10 mouse cellular contexts compared by ENCODE assay signal in the genomic region with DNA sequence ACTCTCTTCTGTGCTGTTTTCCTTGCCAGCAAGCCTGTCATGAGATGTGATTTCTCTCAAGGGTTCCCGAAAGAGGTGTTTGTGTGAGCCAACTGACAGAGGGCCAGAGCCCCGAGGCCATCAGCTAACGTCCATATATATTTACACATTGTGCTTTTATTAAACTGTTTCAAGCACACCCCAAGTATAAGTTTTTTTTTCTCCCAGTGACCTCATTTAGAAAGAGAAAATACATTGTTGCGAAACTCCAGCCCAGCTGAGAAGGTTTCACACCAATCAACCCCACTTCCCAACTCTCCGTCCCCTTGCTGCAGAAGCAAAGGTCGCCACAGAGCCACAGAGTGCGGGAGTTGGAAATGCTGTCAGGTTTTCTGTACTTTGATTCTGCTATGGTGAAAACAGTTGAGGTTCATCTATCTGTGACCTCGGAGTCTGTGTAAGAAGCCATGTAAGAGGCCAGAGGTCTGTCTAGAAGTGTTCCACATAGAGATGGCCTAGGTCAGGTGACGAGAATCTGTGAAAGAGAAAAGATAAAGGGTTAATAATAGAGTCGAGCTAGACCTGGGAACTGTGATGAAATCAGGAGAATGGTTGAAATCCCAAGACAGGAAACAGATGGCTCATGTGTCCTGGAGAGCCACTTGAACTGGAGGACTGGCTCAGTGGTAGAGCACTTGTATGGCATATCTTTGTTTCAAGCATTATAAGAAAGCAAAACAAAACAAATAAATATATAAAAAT.
DNase-seq lines count a peak whose midpoint lies in the region; ATAC-seq and TF ChIP-seq lines count a peak whose summit lies in the region.
"Had no signal": no experiment of that assay in that cellular context is flagged by ENCODE, and none has a peak within 500 bp of the region (broad histone marks: within the 10 kb centered on the region; RNA-seq: fewer than 3 reads in every experiment).

No protein-coding gene starts in this region.

- no peak overlapping the region for H3K4me3 ChIP-seq in heart, embryonic 10.5 days
- H3K4me3 ChIP-seq in liver, embryonic 14.5 days (ENCODE audit: insufficient read depth in 1 of 2, low read depth in 2 of 2, low read length in 2 of 2): no peak overlapping the region
- no peak overlapping the region for H3K4me3 ChIP-seq in stomach, postnatal 0 days (ENCODE audit: low read depth, low read length)
- H3K4me3 ChIP-seq: forebrain, embryonic 13.5 days; midbrain, embryonic 15.5 days had no signal

- H3K4me1 ChIP-seq in heart, embryonic 10.5 days: peaks cover 19% of the 10 kb centered on the region; the same call in 1 of the 2 replicates
- H3K4me1 ChIP-seq in liver, embryonic 14.5 days (replicated peaks; ENCODE audit: control insufficient read depth in 2 of 2, insufficient read depth in 2 of 2, low read length in 1 of 2): no peaks in the 10 kb centered on the region; a peak in 1 of 4 replicates
- no peaks in the 10 kb centered on the region for H3K4me1 ChIP-seq in stomach, postnatal 0 days (replicated peaks; ENCODE audit: control insufficient read depth, insufficient read depth)
- H3K4me1 ChIP-seq: midbrain, embryonic 15.5 days had no signal

- H3K4me2 ChIP-seq in liver, embryonic 14.5 days (ENCODE audit: low read depth): no peak overlapping the region
- H3K4me2 ChIP-seq in stomach, postnatal 0 days (replicated peaks; ENCODE audit: low read depth): no peak overlapping the region
- H3K4me2 ChIP-seq: forebrain, embryonic 13.5 days; midbrain, embryonic 15.5 days had no signal

- no peaks in the 10 kb centered on the region for H3K36me3 ChIP-seq in heart, embryonic 10.5 days
- H3K36me3 ChIP-seq in liver, embryonic 14.5 days (replicated peaks; ENCODE audit: control insufficient read depth, insufficient read depth, low read depth): no peaks in the 10 kb centered on the region
- no peaks in the 10 kb centered on the region for H3K36me3 ChIP-seq in stomach, postnatal 0 days (ENCODE audit: control insufficient read depth, insufficient read depth, low read length)
- H3K36me3 ChIP-seq: midbrain, embryonic 15.5 days had no signal

- peak overlapping the region; percentile 32 for H3K27ac ChIP-seq in heart, embryonic 10.5 days
- H3K27ac ChIP-seq in liver, embryonic 14.5 days: no peak overlapping the region
- no peak overlapping the region for H3K27ac ChIP-seq in stomach, postnatal 0 days (replicated peaks)
- H3K27ac ChIP-seq: forebrain, embryonic 13.5 days; midbrain, embryonic 15.5 days had no signal

- intact Hi-C loops in left cerebral cortex, postnatal 4 days (cut with DNase I): no loop called here

- H3K27me3 ChIP-seq in heart, embryonic 10.5 days (ENCODE audit: insufficient read depth, poor library complexity, severe bottlenecking): no peaks in the 10 kb centered on the region
- H3K27me3 ChIP-seq in liver, embryonic 14.5 days (ENCODE audit: control insufficient read depth, insufficient read depth, low read length): no peaks in the 10 kb centered on the region
- no peaks in the 10 kb centered on the region for H3K27me3 ChIP-seq in stomach, postnatal 0 days (ENCODE audit: control insufficient read depth, insufficient read depth, low read length)
- H3K27me3 ChIP-seq: forebrain, embryonic 13.5 days; midbrain, embryonic 15.5 days had no signal

- H3K9ac ChIP-seq in liver, embryonic 14.5 days (replicated peaks): no peak overlapping the region
- H3K9ac ChIP-seq in stomach, postnatal 0 days (ENCODE audit: low read length): no peak overlapping the region
- H3K9ac ChIP-seq: forebrain, embryonic 13.5 days; midbrain, embryonic 15.5 days had no signal

- peak; percentile 59 for ATAC-seq in liver, embryonic 14.5 days (ENCODE audit: insufficient read depth)
- peak; percentile 56; the same call in 1 of the 2 replicates for ATAC-seq in stomach, postnatal 0 days (ENCODE audit: low FRiP score, low TSS enrichment)
- ATAC-seq: forebrain, embryonic 13.5 days; midbrain, embryonic 15.5 days had no signal

- no peak for TF ChIP-seq EP300 in liver, embryonic 14.5 days (IDR thresholded peaks at IDR 0.05; ENCODE audit: low read depth)
- TF ChIP-seq EP300 in stomach, postnatal 0 days (optimal IDR thresholded peaks at IDR 0.05): no peak

- no peak for TF ChIP-seq CTCF in liver, embryonic 14.5 days (IDR thresholded peaks at IDR 0.05; ENCODE audit: low read depth)
- no peak for TF ChIP-seq CTCF in stomach, postnatal 0 days (IDR thresholded peaks at IDR 0.05; ENCODE audit: low read depth)

- DNase-seq in left cerebral cortex, postnatal 4 days: peak; percentile 17
- DNase-seq in left cerebral cortex, adult 11 months (ENCODE audit: low spot score): no peak
- peak; percentile 77 for DNase-seq in heart, embryonic 10.5 days (ENCODE audit: low spot score)
- DNase-seq in liver, embryonic 14.5 days (ENCODE audit: low read depth in 3 of 3, low spot score in 3 of 3): peak; percentile 2 to 10 (median 2)
- DNase-seq in stomach, postnatal 0 days (ENCODE audit: low spot score): no peak
- no peak for DNase-seq in thymus, postnatal 25 days
- DNase-seq in thymus, postnatal 10 days (ENCODE audit: low spot score in 2 of 2): no peak
- no peak for DNase-seq in B cell, adult 2 months

- WGBS in heart, embryonic 10.5 days: 35% methylated on average over 10 of the region's 10 CpGs
- WGBS in liver, embryonic 14.5 days (ENCODE audit: insufficient replicate concordance): 40% methylated on average over 10 of the region's 10 CpGs
- WGBS in stomach, postnatal 0 days: 41% methylated on average over 10 of the region's 10 CpGs

- no peaks in the 10 kb centered on the region for H3K9me3 ChIP-seq in heart, embryonic 10.5 days
- no peaks in the 10 kb centered on the region for H3K9me3 ChIP-seq in liver, embryonic 14.5 days (ENCODE audit: control insufficient read depth, low read length)
- no peaks in the 10 kb centered on the region for H3K9me3 ChIP-seq in stomach, postnatal 0 days (ENCODE audit: control insufficient read depth, low read length)
- H3K9me3 ChIP-seq: forebrain, embryonic 13.5 days; midbrain, embryonic 15.5 days had no signal

Comparison
In these comparisons a context has a peak if more than half of its experiments do, and no peak if none do; other contexts are left out.
1. DNase-seq: peak in left cerebral cortex, postnatal 4 days (single experiment), heart, embryonic 10.5 days (single experiment) and liver, embryonic 14.5 days (3 of 3); none in left cerebral cortex, adult 11 months (single experiment), stomach, postnatal 0 days (single experiment), thymus, postnatal 25 days (single experiment), thymus, postnatal 10 days (0 of 2) and B cell, adult 2 months (0 of 2).